9 mouse cellular contexts compared by ENCODE assay signal in genomic region chr8:70773410-70773809, GRCm38 (mm10). TPM values are rescaled to one million over a fixed set of nuclear protein-coding genes. Genes with fewer than 3 reads are reported as not detected.
DNase-seq lines count a peak whose midpoint lies in the region; ATAC-seq and TF ChIP-seq lines count a peak whose summit lies in the region.
"Had no signal": no experiment of that assay in that cellular context is flagged by ENCODE, and none has a peak within 500 bp of the region (broad histone marks: within the 10 kb centered on the region; RNA-seq: fewer than 3 reads in every experiment).

No protein-coding gene starts in this region.

- peaks cover 46% of the 10 kb centered on the region for H3K4me1 ChIP-seq in liver, postnatal 0 days (ENCODE audit: insufficient read depth)
- peaks cover 58% of the 10 kb centered on the region for H3K4me1 ChIP-seq in hindbrain, embryonic 10.5 days (replicated peaks)
- H3K4me1 ChIP-seq in neural tube, embryonic 14.5 days (ENCODE audit: control insufficient read depth, insufficient read depth, low read length): peaks cover 38% of the 10 kb centered on the region

- H3K4me2 ChIP-seq in liver, postnatal 0 days (ENCODE audit: low read depth, low read length): no peak overlapping the region
- no peak overlapping the region for H3K4me2 ChIP-seq in neural tube, embryonic 14.5 days (ENCODE audit: low read depth, low read length)

- H3K9ac ChIP-seq in liver, postnatal 0 days (replicated peaks): peak overlapping the region; percentile 5; the same call in 1 of the 2 replicates
- H3K9ac ChIP-seq in neural tube, embryonic 14.5 days (replicated peaks; ENCODE audit: low read depth, low read length): peak overlapping the region; percentile 22

- H3K9me3 ChIP-seq in liver, postnatal 0 days (ENCODE audit: low read length): no peaks in the 10 kb centered on the region
- no peaks in the 10 kb centered on the region for H3K9me3 ChIP-seq in hindbrain, embryonic 10.5 days
- H3K9me3 ChIP-seq in neural tube, embryonic 14.5 days (ENCODE audit: control insufficient read depth, low read length): no peaks in the 10 kb centered on the region

- no peak for TF ChIP-seq EP300 in liver, postnatal 0 days (IDR thresholded peaks at IDR 0.05; ENCODE audit: low read depth)

- no peak overlapping the region for H3K27ac ChIP-seq in liver, postnatal 0 days (ENCODE audit: low read depth)
- no peak overlapping the region for H3K27ac ChIP-seq in hindbrain, embryonic 10.5 days
- H3K27ac ChIP-seq in neural tube, embryonic 14.5 days (ENCODE audit: low read depth, low read length): peak overlapping the region; percentile 35

- peaks cover 23% of the 10 kb centered on the region for H3K36me3 ChIP-seq in liver, postnatal 0 days (replicated peaks; ENCODE audit: insufficient read depth, low read length)
- H3K36me3 ChIP-seq in hindbrain, embryonic 10.5 days: peaks cover 72% of the 10 kb centered on the region
- peaks cover 45% of the 10 kb centered on the region for H3K36me3 ChIP-seq in neural tube, embryonic 14.5 days (ENCODE audit: control insufficient read depth, insufficient read depth, low read length)

- H3K27me3 ChIP-seq in liver, postnatal 0 days (ENCODE audit: insufficient read depth, low read length): no peaks in the 10 kb centered on the region
- H3K27me3 ChIP-seq in hindbrain, embryonic 10.5 days (ENCODE audit: insufficient read depth, poor library complexity, severe bottlenecking): peaks cover 6% of the 10 kb centered on the region
- H3K27me3 ChIP-seq in neural tube, embryonic 14.5 days (ENCODE audit: control insufficient read depth, insufficient read depth, low read length): no peaks in the 10 kb centered on the region

- no peak for ATAC-seq in cerebellum, adult (ENCODE audit: insufficient number of reproducible peaks, low FRiP score, low TSS enrichment)
- ATAC-seq in liver, postnatal 0 days: no peak
- no peak for ATAC-seq in neural tube, embryonic 14.5 days (ENCODE audit: low read depth)

- H3K4me3 ChIP-seq in liver, postnatal 0 days (ENCODE audit: low read depth, low read length): no peak overlapping the region
- H3K4me3 ChIP-seq in hindbrain, embryonic 10.5 days: peak overlapping the region; percentile 79; the same call in 1 of the 2 replicates
- no peak overlapping the region for H3K4me3 ChIP-seq in neural tube, embryonic 14.5 days (ENCODE audit: low read depth, low read length)

- DNase-seq in cerebellum, adult 11 months: peak; percentile 74
- DNase-seq in liver, postnatal 0 days: no peak
- no peak for DNase-seq in liver
- DNase-seq in hindbrain, embryonic 10.5 days (ENCODE audit: low spot score): no peak
- DNase-seq in adrenal gland, adult 8-10 months: no peak
- DNase-seq in testis, postnatal 10 days (ENCODE audit: low spot score): no peak

- 86% methylated on average over 5 of the region's 5 CpGs for WGBS in liver, postnatal 0 days (ENCODE audit: insufficient replicate concordance)
- WGBS in hindbrain, embryonic 10.5 days: 92% methylated on average over 5 of the region's 5 CpGs
- WGBS in neural tube, embryonic 14.5 days: 78% methylated on average over 5 of the region's 5 CpGs

- TF ChIP-seq CTCF in liver, postnatal 0 days (IDR thresholded peaks at IDR 0.05; ENCODE audit: low read depth): no peak

RNA-seq across cellular contexts. Expression of gene Pik3r2, which starts 3.1 kb away (rescaled TPM):
- polyA plus RNA-seq in liver, postnatal 0 days (2015; fragmentation: Nextera tagmentation; extraction: Ambion mirVana): 8.9 and 9.0 TPM in 2 replicates
- polyA plus RNA-seq in hindbrain, embryonic 10.5 days (2016; fragmentation: Nextera tagmentation; extraction: Ambion mirVana): 73.4 and 82.1 TPM in 2 replicates
- 72.2 and 75.6 TPM in 2 replicates for polyA plus RNA-seq in neural tube, embryonic 14.5 days (2014; fragmentation: Nextera tagmentation; extraction: Ambion mirVana)
- 10 to 100 TPM; 44.0 to 73.8 (median 57.9) TPM for total RNA-seq in adrenal gland, adult 8-10 months (2022)

RNA-seq across cellular contexts. Expression of gene Mpv17l2, which starts 12.7 kb away (rescaled TPM):
- 36.3 and 39.9 TPM in 2 replicates for polyA plus RNA-seq in liver, postnatal 0 days (2015; fragmentation: Nextera tagmentation; extraction: Ambion mirVana)
- polyA plus RNA-seq in hindbrain, embryonic 10.5 days (2016; fragmentation: Nextera tagmentation; extraction: Ambion mirVana): 35.0 and 40.6 TPM in 2 replicates
- polyA plus RNA-seq in neural tube, embryonic 14.5 days (2014; fragmentation: Nextera tagmentation; extraction: Ambion mirVana): 36.5 and 41.2 TPM in 2 replicates
- total RNA-seq in adrenal gland, adult 8-10 months (2022): 100 to 1,000 TPM; 106 to 166 (median 126) TPM

RNA-seq across cellular contexts. Expression of gene Rab3a, which starts 18.9 kb away (rescaled TPM):
- polyA plus RNA-seq in liver, postnatal 0 days (2015; fragmentation: Nextera tagmentation; extraction: Ambion mirVana): 3.2 and 3.3 TPM in 2 replicates
- 24.8 and 70.3 TPM in 2 replicates for polyA plus RNA-seq in hindbrain, embryonic 10.5 days (2016; fragmentation: Nextera tagmentation; extraction: Ambion mirVana)
- polyA plus RNA-seq in neural tube, embryonic 14.5 days (2014; fragmentation: Nextera tagmentation; extraction: Ambion mirVana): 570 and 690 TPM in 2 replicates
- total RNA-seq in adrenal gland, adult 8-10 months (2022): 10 to 100 TPM; 59.6 to 90.1 (median 74.4) TPM

RNA-seq across cellular contexts. Expression of gene Mast3, which starts 31.4 kb away (rescaled TPM):
- 5.2 and 6.0 TPM in 2 replicates for polyA plus RNA-seq in liver, postnatal 0 days (2015; fragmentation: Nextera tagmentation; extraction: Ambion mirVana)
- polyA plus RNA-seq in hindbrain, embryonic 10.5 days (2016; fragmentation: Nextera tagmentation; extraction: Ambion mirVana): 11.4 and 18.2 TPM in 2 replicates
- 20.2 and 23.4 TPM in 2 replicates for polyA plus RNA-seq in neural tube, embryonic 14.5 days (2014; fragmentation: Nextera tagmentation; extraction: Ambion mirVana)
- 10 to 100 TPM; 17.8 to 37.7 (median 26.5) TPM for total RNA-seq in adrenal gland, adult 8-10 months (2022)

RNA-seq across cellular contexts. Expression of gene Il12rb1, which starts 34.8 kb away (rescaled TPM):
- 0.19 and 0.25 TPM in 2 replicates for polyA plus RNA-seq in liver, postnatal 0 days (2015; fragmentation: Nextera tagmentation; extraction: Ambion mirVana)
- polyA plus RNA-seq in hindbrain, embryonic 10.5 days (2016; fragmentation: Nextera tagmentation; extraction: Ambion mirVana): 0.05 TPM in 1 of 2 replicates, not detected in the other
- polyA plus RNA-seq in neural tube, embryonic 14.5 days (2014; fragmentation: Nextera tagmentation; extraction: Ambion mirVana): not detected in 2 replicates
- total RNA-seq in adrenal gland, adult 8-10 months (2022): under 1 TPM; 0.11 to 0.75 (median 0.22) TPM
- total RNA-seq: gastrocnemius, postnatal 25 days had no signal
